Mouse (Mus musculus) heart, embryonic 15.5 days (tissue): ENCODE measurements around the gene Ugt3a1. TPM values are rescaled to one million over a fixed set of nuclear protein-coding genes. Genes with fewer than 3 reads are reported as not detected.

Experiments
- ATAC-seq: fragments of 200-750 bp; cut with Nextera tagmentation; replicated peaks from 2 replicates; pipeline ENCODE4 v1.8.0; 2017; ENCODE audit warnings: low read depth, moderate TSS enrichment; ENCODE audit not compliant: insufficient number of reproducible peaks, insufficient read depth, low FRiP score
- H3K27ac ChIP-seq: fragments of 300-500 bp; sonication (generic); 2 replicates; pipeline ENCODE4 v1.5.1; 2015; ENCODE audit warnings: mild to moderate bottlenecking, inconsistent platforms
- H3K27me3 ChIP-seq: fragments of 300-500 bp; sonication (generic); 2 replicates; pipeline ENCODE4 v1.6.1; 2015; ENCODE audit warnings: inconsistent platforms
- H3K36me3 ChIP-seq: fragments of 300-500 bp; sonication (generic); 2 replicates; pipeline ENCODE4 v1.6.1; 2015; ENCODE audit warnings: mild to moderate bottlenecking, inconsistent platforms
- H3K4me1 ChIP-seq: fragments of 300-500 bp; sonication (generic); replicated peaks from 2 replicates; pipeline ENCODE4 v1.6.1; 2015; ENCODE audit warnings: inconsistent platforms
- H3K4me2 ChIP-seq: fragments of 300-500 bp; sonication (generic); 2 replicates; pipeline ENCODE4 v1.6.1; 2015; ENCODE audit warnings: inconsistent platforms, mild to moderate bottlenecking, moderate library complexity
- H3K4me3 ChIP-seq: fragments of 300-500 bp; sonication (generic); 2 replicates; pipeline ENCODE4 v1.5.1; 2015; ENCODE audit warnings: mild to moderate bottlenecking, inconsistent platforms
- H3K9ac ChIP-seq: fragments of 300-500 bp; sonication (generic); 2 replicates; pipeline ENCODE4 v1.6.1; 2015; ENCODE audit warnings: mild to moderate bottlenecking, inconsistent platforms
- H3K9me3 ChIP-seq: fragments of 300-500 bp; sonication (generic); replicated peaks from 2 replicates; pipeline ENCODE4 v1.6.1; 2016; ENCODE audit warnings: inconsistent platforms
- WGBS: fragments of 180-500 bp; shearing (Covaris S2); methylation state at CpG from one replicate; pipeline ENCODE4 v1.1.7; 2015; ENCODE audit warnings: mixed read lengths; 5-methylcytosine and 5-hydroxymethylcytosine counted together
- polyA plus RNA-seq: library from polyadenylated mRNA; unstranded; fragments of >200 nt; fragmentation: Nextera tagmentation; extraction: Ambion mirVana; gene quantifications from 2 replicates; pipeline ENCODE4 v1.2.1, GENCODE M21; 2015

The Ugt3a1 gene
- polyA plus RNA-seq, 1 experiment from 2014 or later, result not detected

DNA sequence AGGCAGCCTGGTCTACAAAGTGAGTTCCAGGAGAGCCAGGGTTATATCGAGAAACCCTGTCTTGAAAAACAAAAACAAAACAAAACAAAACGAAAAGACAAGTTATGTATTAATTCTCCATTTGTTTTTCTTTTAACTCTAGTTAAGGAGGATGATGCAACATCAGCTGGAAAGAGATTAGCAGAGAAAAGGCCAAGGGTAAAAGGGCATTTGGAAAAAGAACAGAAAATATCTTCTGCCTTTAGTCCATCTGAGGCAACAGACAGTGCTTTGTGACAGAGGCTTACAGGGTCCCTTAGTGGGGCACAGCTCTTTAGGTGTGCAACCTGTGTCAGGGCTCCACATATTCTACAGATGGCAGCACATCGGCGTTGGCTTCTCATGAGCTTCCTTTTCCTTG is 58.7 kb downstream of the Ugt3a1 start, which contains the start of gene Ugt3a2:
Gene Ugt3a2 (plus strand): TSS at position 210 of the 400 bp plus-strand sequence.
- H3K4me2 ChIP-seq, result no peak within 1 kb of the TSS
- no peaks in the 10 kb centered on the region for H3K9me3 ChIP-seq
- no peak within 1 kb of the TSS for H3K27ac ChIP-seq
- H3K27me3 ChIP-seq, result no peaks in the 10 kb centered on the region
- H3K4me1 ChIP-seq, result no peaks in the 10 kb centered on the region
- H3K4me3 ChIP-seq, result no peak within 1 kb of the TSS
- 81% methylated on average over 4 of the region's 4 CpGs for WGBS
- no peak for ATAC-seq
- no peaks in the 10 kb centered on the region for H3K36me3 ChIP-seq
- H3K9ac ChIP-seq, result no peak within 1 kb of the TSS

DNA sequence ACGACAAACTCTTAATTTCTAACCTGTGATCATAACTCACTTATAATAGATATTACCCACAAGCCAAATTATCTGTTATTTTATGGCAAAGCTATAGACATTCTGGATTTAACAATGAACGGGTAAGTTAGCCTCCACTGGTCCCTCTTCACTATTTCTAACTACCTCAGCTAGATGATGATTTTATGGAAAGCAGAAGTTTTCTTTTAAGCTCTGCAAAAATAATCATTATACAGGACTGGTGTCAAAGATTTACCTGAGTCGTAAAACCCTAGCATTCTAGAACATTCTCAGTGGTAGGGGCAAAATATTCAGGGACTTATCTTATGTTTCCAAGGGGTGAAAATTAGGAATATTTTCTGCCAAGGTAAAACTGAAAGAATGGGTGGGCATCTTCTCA is 59.9 kb downstream of the Ugt3a1 start:
- H3K9ac ChIP-seq, result no peak overlapping the region
- H3K4me2 ChIP-seq, result no peak overlapping the region
- ATAC-seq, result no peak
- H3K4me1 ChIP-seq, result no peaks in the 10 kb centered on the region
- H3K36me3 ChIP-seq, result no peaks in the 10 kb centered on the region
- no peak overlapping the region for H3K4me3 ChIP-seq
- H3K27ac ChIP-seq, result no peak overlapping the region
- H3K27me3 ChIP-seq, result no peaks in the 10 kb centered on the region
- H3K9me3 ChIP-seq, result no peaks in the 10 kb centered on the region
- 64% methylated on average over 3 of the region's 3 CpGs for WGBS

DNA sequence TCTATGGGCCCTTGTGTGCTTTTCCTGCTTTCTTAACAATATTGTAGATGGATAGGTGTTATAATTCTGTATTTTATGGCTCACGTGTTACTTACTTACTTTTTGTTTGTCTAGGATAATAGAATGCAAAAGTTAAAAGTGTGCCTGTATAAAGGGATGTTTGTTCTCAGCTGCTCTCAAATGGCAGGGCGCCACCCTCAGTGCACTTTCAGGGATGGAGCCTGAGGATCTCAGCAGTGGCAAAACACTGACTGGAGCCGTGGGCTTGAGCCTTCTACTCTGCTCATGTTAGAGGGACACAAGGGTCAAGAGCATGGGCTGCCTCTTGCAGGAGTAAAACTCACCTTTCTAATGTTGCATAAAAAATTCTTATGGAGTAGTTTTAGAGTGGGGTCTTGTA is 60.3 kb downstream of the Ugt3a1 start:
- Histone ChIP-seq H3K27me3 (no peaks in the 10 kb centered on the region), H3K36me3 (no peaks in the 10 kb centered on the region), H3K4me2 (no peak overlapping the region), H3K9ac (no peak overlapping the region), H3K9me3 (no peaks in the 10 kb centered on the region), H3K4me1 (no peaks in the 10 kb centered on the region), H3K4me3 (no peak overlapping the region), H3K27ac (no peak overlapping the region)
- 50% methylated on average over 3 of the region's 3 CpGs for WGBS
- ATAC-seq, result no peak

GRCm38 (mm10) chr15:9348739-9349138 is 72.1 kb downstream of the Ugt3a1 start:
- no peak overlapping the region for H3K9ac ChIP-seq
- no peaks in the 10 kb centered on the region for H3K36me3 ChIP-seq
- H3K9me3 ChIP-seq, result no peaks in the 10 kb centered on the region
- no peak for ATAC-seq
- no peak overlapping the region for H3K4me2 ChIP-seq
- H3K4me1 ChIP-seq, result no peaks in the 10 kb centered on the region
- H3K27ac ChIP-seq, result no peak overlapping the region
- WGBS, result 34% methylated on average over 3 of the region's 3 CpGs
- no peak overlapping the region for H3K4me3 ChIP-seq
- H3K27me3 ChIP-seq, result no peaks in the 10 kb centered on the region

DNA sequence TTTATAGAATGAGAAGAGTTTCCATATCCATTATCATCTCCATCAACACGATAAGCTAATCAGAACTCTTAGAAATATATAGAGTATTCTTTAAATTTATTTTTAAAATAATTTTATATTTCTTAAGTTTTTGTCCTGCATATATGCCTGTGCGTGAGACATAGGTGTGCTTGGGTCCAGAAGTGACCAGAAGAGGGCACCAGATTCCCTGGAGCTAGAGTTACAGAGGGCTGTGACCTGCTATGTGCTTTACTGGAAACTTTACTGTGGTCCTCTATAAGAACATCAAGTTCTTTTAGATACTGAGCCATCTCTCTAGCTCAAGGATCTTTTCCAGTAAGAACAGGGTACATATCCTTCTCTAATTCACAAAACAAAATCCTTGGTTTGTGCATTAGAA is 86.1 kb downstream of the Ugt3a1 start:
- H3K36me3 ChIP-seq, result no peaks in the 10 kb centered on the region
- no peak overlapping the region for H3K4me3 ChIP-seq
- no peak overlapping the region for H3K27ac ChIP-seq
- no peak overlapping the region for H3K4me2 ChIP-seq
- 63% methylated on average over 2 of the region's 2 CpGs for WGBS
- H3K9me3 ChIP-seq, result no peaks in the 10 kb centered on the region
- no peak overlapping the region for H3K9ac ChIP-seq
- H3K4me1 ChIP-seq, result no peaks in the 10 kb centered on the region
- no peaks in the 10 kb centered on the region for H3K27me3 ChIP-seq
- ATAC-seq, result no peak

Other genes starting within 250 kb of the Ugt3a1 start
- 43.7 TPM in 2 replicates for gene Nadk2, start 205.6 kb upstream of the Ugt3a1 start, polyA plus RNA-seq
- gene Lmbrd2, start 136.3 kb upstream of the Ugt3a1 start, polyA plus RNA-seq, result 1.5 and 2.2 TPM in 2 replicates
- 18.4 and 24.0 TPM in 2 replicates for gene Skp2, start 121.5 kb upstream of the Ugt3a1 start, polyA plus RNA-seq
- gene Ugt3a2, start 58.7 kb downstream of the Ugt3a1 start, polyA plus RNA-seq, result not detected in 2 replicates
- 0.67 and 1.6 TPM in 2 replicates for gene Capsl, start 159.1 kb downstream of the Ugt3a1 start, polyA plus RNA-seq